Mouse (Mus musculus): ENCODE data around the gene Vmn1r236. TPM values are rescaled to one million over a fixed set of nuclear protein-coding genes. Genes with fewer than 3 reads are reported as not detected.

Vmn1r236 gene
- not detected in 2 replicates for polyA plus RNA-seq (2012; rRNA removed)

DNA sequence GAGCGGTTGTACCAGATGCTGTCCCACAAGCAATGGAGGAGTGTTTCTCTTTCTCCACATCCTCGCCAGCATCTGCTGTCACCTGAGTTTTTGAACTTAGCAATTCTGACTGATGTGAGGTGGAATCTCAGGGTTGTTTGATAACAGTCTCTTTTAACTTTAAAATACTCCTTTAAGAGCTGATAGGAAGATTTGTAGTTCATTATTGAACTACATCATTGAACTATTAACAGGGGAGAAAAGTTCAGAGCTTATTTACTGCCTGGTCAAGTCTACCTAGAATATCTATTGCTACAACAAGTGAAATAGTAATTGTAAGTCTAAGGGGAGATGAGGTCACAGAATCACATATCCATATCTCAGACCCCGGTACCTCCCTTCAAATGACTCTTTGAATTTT is at the start of gene Vmn1r236:
TSS of gene Vmn1r236 (plus strand) at position 301 of the 400 bp plus-strand sequence.
- DNase-seq (ENCODE audit: low spot score), result no peak

DNA sequence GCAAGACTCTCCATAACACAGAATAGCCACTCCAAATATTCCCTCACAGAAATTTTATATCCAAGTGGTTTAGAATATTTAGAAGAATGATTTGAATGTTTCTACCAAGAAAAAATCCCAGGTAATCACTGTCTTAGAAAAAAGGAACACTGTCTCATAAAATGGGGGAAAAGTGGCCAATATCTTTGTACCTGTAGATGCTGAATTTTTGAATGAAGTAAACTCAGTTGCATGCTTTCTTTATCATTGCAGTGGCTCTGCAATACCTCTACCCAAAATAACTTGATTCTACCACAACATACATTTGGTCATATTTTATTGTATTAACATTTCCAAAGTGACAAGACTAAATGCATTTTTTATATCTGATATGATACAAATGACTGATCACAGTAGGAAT is 26.6 kb upstream of the Vmn1r236 start, which contains the start of gene Vmn1r235:
TSS of gene Vmn1r235 (plus strand) at position 301 of the 400 bp plus-strand sequence.
- no peak for DNase-seq (ENCODE audit: low spot score)

DNA sequence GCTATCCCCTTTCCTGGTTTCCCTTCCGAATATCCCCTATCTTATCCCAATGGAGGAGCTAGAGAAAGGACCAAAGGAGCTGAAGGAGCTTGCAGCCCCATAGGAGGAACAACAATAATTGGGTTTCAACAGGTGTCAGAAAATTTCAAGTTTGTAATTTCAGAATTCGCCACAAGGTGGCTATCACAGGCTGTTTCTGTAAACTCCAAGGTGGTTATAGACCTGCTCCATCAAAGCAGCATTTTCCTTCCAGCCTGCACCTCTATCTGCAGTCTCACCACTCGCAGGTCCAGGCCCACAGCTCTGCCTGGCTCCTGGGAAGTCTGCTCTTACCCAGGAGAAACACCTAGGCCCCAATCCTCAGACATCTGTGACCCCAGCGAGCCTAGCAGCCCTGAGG is 10.6 kb upstream of the Vmn1r236 start:
- no peak for DNase-seq (ENCODE audit: low spot score)

DNA sequence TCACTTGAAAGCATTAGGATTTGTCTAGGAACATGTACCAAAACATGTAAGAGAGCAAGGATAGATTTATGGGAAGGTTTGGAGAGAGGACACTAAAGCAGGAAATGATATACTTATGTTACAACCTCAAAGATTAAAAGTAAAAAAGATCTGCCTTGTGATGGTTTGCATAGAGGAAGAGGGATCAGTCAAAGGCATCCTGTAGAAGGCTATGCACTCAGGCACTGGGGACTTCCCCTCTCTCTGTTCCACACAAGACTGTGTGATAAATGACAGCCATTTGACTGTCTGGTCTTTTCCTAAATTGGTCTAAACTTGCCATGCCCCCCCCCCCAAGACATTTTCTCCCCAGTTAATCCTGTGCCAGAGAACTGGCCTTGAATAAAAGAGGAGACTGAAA is 1.7 kb downstream of the Vmn1r236 start:
- no peak for DNase-seq (ENCODE audit: low spot score)

- no peak for DNase-seq (ENCODE audit: low spot score)
Observed at GRCm38 (mm10) chr17:21289695-21290094, 7.0 kb downstream of the Vmn1r236 start.

DNA sequence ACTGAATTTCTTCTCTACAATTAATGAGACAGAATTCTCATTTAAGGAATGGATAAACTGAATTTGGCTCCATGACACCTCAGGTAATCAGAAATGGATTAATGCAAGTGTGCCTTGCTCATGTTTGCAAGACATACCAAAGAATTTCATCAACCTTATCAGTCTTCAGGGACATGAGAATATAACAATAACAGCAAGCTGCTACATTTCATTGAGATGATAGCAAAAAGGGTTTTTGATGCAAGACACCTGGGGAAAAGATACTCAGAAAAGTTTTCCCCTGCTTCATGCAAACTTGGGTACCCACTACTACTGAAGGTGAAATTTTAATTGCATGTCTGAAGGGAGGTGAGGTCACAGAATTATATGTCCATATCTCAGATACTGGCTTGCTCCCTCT is 28.8 kb downstream of the Vmn1r236 start, which contains the start of gene Vmn1r237:
TSS of gene Vmn1r237 (plus strand) at position 301 of the 400 bp plus-strand sequence.
- DNase-seq (ENCODE audit: low spot score), result no peak

Other genes starting within 250 kb of the Vmn1r236 start
- not detected in 2 replicates for gene Vmn1r234, start 56.9 kb upstream of the Vmn1r236 start, polyA plus RNA-seq (2012; rRNA removed)
- not detected in 2 replicates for gene Vmn1r235, start 26.5 kb upstream of the Vmn1r236 start, polyA plus RNA-seq (2012; rRNA removed)
- not detected in 2 replicates for gene Vmn1r237, start 28.9 kb downstream of the Vmn1r236 start, polyA plus RNA-seq (2012; rRNA removed)
- 4.8 and 5.5 TPM in 2 replicates for gene Zfp677, start 100.8 kb downstream of the Vmn1r236 start, polyA plus RNA-seq (2012; rRNA removed)
- gene Zfp54, start 140.3 kb downstream of the Vmn1r236 start, polyA plus RNA-seq (2012; rRNA removed), result 6.1 and 6.2 TPM in 2 replicates
- 7.1 and 8.6 TPM in 2 replicates for gene Zfp51, start 167.4 kb downstream of the Vmn1r236 start, polyA plus RNA-seq (2012; rRNA removed)
- 8.1 and 9.2 TPM in 2 replicates for gene Zfp53, start 206.1 kb downstream of the Vmn1r236 start, polyA plus RNA-seq (2012; rRNA removed)

Measured in urinary bladder, adult 2 months (tissue).